Comparison of ENCODE assay signal across 8 mouse cellular contexts in genomic region chr16:42268843-42269586, GRCm38 (mm10).
DNase-seq lines count a peak whose midpoint lies in the region; ATAC-seq and TF ChIP-seq lines count a peak whose summit lies in the region.

No protein-coding gene starts in this region.

- H3K4me3 ChIP-seq in kidney, adult 2 months (ENCODE audit: insufficient read depth, low read depth, low read length): no peak overlapping the region
- no peak overlapping the region for H3K4me3 ChIP-seq in midbrain, embryonic 15.5 days

- H3K9me3 ChIP-seq in midbrain, embryonic 15.5 days: no peaks in the 10 kb centered on the region

- no peak overlapping the region for H3K9ac ChIP-seq in midbrain, embryonic 15.5 days

- DNase-seq in kidney, postnatal 4 days: peak; percentile 18 to 19
- no peak for DNase-seq in kidney, adult 2 months
- peak; percentile 37 for DNase-seq in gastrocnemius, postnatal 14 days
- peak; percentile 39 to 60 for DNase-seq in left cerebral cortex, adult 9 months (ENCODE audit: low spot score in 2 of 2)
- no peak for DNase-seq in heart, postnatal 25 days (ENCODE audit: low spot score)
- DNase-seq in adrenal gland, postnatal 36 days: no peak
- no peak for DNase-seq in kidney, adult 9 months

- no peak overlapping the region for H3K27ac ChIP-seq in kidney, adult 2 months (ENCODE audit: insufficient read depth, low read depth, low read length)
- H3K27ac ChIP-seq in midbrain, embryonic 15.5 days: peak overlapping the region; percentile 65

- H3K4me1 ChIP-seq in kidney, adult 2 months (ENCODE audit: control insufficient read depth, insufficient read depth, low read length): no peaks in the 10 kb centered on the region
- peaks cover 19% of the 10 kb centered on the region for H3K4me1 ChIP-seq in midbrain, embryonic 15.5 days

- WGBS in kidney, adult 2 months: 28% methylated on average over 2 of the region's 2 CpGs
- 16% methylated on average over 2 of the region's 2 CpGs for WGBS in midbrain, embryonic 15.5 days

- ATAC-seq in midbrain, embryonic 15.5 days (replicated peaks): peak; percentile 89

- no peak for TF ChIP-seq CTCF in kidney, adult 2 months (conservative IDR thresholded peaks at IDR 0.05; ENCODE audit: insufficient read depth, insufficient read length, low read depth, low read length)

- intact Hi-C loops in gastrocnemius, postnatal 14 days (cut with DNase I; ENCODE audit: low total_unique reads): no loop called here
- intact Hi-C loops in heart, postnatal 25 days (cut with DNase I): no loop called here

- TF ChIP-seq POLR2A in kidney, adult 2 months (IDR thresholded peaks at IDR 0.05; ENCODE audit: low read depth, low read length): no peak

- no peaks in the 10 kb centered on the region for H3K36me3 ChIP-seq in kidney, adult 2 months (ENCODE audit: control insufficient read depth, insufficient read depth, low read length)
- H3K36me3 ChIP-seq in midbrain, embryonic 15.5 days (replicated peaks): no peaks in the 10 kb centered on the region

- H3K27me3 ChIP-seq in kidney, adult 2 months (replicated peaks; ENCODE audit: control insufficient read depth, insufficient read depth, low read length): no peaks in the 10 kb centered on the region
- no peaks in the 10 kb centered on the region for H3K27me3 ChIP-seq in midbrain, embryonic 15.5 days (replicated peaks)

- no peak overlapping the region for H3K4me2 ChIP-seq in midbrain, embryonic 15.5 days

Comparison
In these comparisons a context has a peak if more than half of its experiments do, and no peak if none do; other contexts are left out.
1. DNase-seq: peak in kidney, postnatal 4 days (2 of 2), gastrocnemius, postnatal 14 days (single experiment) and left cerebral cortex, adult 9 months (2 of 2); none in kidney, adult 2 months (single experiment), heart, postnatal 25 days (single experiment), adrenal gland, postnatal 36 days (0 of 2) and kidney, adult 9 months (single experiment).